Mouse (Mus musculus) ovary, adult 10 weeks (tissue): ENCODE data around the gene Chd2. TPM values are rescaled to one million over a fixed set of nuclear protein-coding genes. Genes with fewer than 3 reads are reported as not detected.

ENCODE experiments used
- polyA plus RNA-seq: library from polyadenylated mRNA; stranded (reverse); fragments of 350-450 nt; fragmentation: Illumina TruSeq; extraction: RNeasy Lipid Tissue Mini Kit (QIAGEN cat#74804); gene quantifications from one replicate; pipeline ENCODE4 v1.2.3, GENCODE M21; 2014

Gene Chd2
- 41.9 TPM for polyA plus RNA-seq

GRCm38 (mm10) chr7:73541412-73542130 is at the start of gene Chd2:
Gene Chd2, minus strand, starts transcription at chr7:73541830.

Other genes starting within 250 kb of the Chd2 start
- gene Rgma, start 166.3 kb downstream of the Chd2 start, polyA plus RNA-seq = 0.37 TPM
- 8.5 TPM for gene Fam174b, start 198.5 kb upstream of the Chd2 start, polyA plus RNA-seq